Mouse (Mus musculus) G1E (cell line): Measurements from ENCODE around the gene Tas1r2.

ENCODE experiments used
- CTCF ChIP-seq: IDR thresholded peaks from 2 replicates; pipeline ENCODE4 v1.5.1; 2012; ENCODE audit warnings: low read depth, low read length, inconsistent platforms, mixed read lengths
- GATA1 ChIP-seq: IDR thresholded peaks from 2 replicates; pipeline ENCODE4 v1.6.1; 2012; ENCODE audit warnings: borderline replicate concordance, low read length, inconsistent platforms, mixed read lengths
- GATA2 ChIP-seq: IDR thresholded peaks from 2 replicates; pipeline ENCODE4 v1.6.1; 2012; ENCODE audit warnings: low read depth, low read length, inconsistent platforms, borderline replicate concordance
- TAL1 ChIP-seq: conservative IDR thresholded peaks from 2 replicates; pipeline ENCODE4 v1.6.1; 2012; ENCODE audit warnings: low read depth, low read length, inconsistent platforms, mixed read lengths

DNA sequence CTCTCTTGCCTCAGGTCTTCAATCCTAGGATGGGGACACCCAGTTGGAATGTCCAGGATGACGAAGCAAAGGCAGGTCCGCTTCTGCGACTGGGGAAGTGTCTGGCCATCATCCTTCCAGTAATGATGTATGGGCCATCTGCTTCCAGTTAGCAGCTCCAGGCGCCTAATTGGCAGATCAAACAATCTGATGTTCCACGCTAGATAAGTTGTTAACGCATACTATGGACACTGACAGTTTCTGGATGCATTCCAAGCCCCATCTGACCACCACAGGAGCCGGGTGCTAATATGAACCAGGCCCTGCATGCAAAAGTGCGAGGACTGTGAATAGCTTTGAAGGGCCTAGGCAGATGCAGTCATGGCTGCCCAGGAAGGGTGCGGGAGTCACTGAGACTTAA lies 22.4 kb downstream of the Tas1r2 start:
- TF ChIP-seq CTCF = no peak
- TF ChIP-seq GATA2 = no peak
- no peak for TF ChIP-seq GATA1
- TF ChIP-seq TAL1 = no peak
